Mouse (Mus musculus) testis, adult 2 months (tissue): ENCODE measurements around the gene Zfp84. TPM values are rescaled to one million over a fixed set of nuclear protein-coding genes. Genes with fewer than 3 reads are reported as not detected.

Source experiments
- H3K27ac ChIP-seq: fragments of 200-500 bp; 2 replicates; pipeline ENCODE4 v1.5.1; 2012; ENCODE audit warnings: low read depth, low read length; ENCODE audit not compliant: control insufficient read depth, insufficient read depth
- H3K27me3 ChIP-seq: fragments of 200-500 bp; 2 replicates; pipeline ENCODE4 v1.6.1; 2012; ENCODE audit warnings: mild to moderate bottlenecking, low read length, moderate library complexity; ENCODE audit not compliant: control insufficient read depth, insufficient read depth
- H3K36me3 ChIP-seq: fragments of 200-500 bp; 2 replicates; pipeline ENCODE4 v1.6.1; 2012; ENCODE audit warnings: mild to moderate bottlenecking, low read length; ENCODE audit not compliant: control insufficient read depth, insufficient read depth
- H3K4me1 ChIP-seq: fragments of 200-500 bp; 2 replicates; pipeline ENCODE4 v1.6.1; 2012; ENCODE audit warnings: low read length; ENCODE audit not compliant: control insufficient read depth, insufficient read depth
- H3K4me3 ChIP-seq: fragments of 200-500 bp; 2 replicates; pipeline ENCODE4 v1.5.1; 2012; ENCODE audit warnings: low read depth, mild to moderate bottlenecking, low read length, moderate library complexity, mixed read lengths; ENCODE audit not compliant: control insufficient read depth
- CTCF ChIP-seq: fragments of 200-500 bp; IDR thresholded peaks from 2 replicates; pipeline ENCODE4 v1.5.1; 2012; ENCODE audit warnings: low read depth, mild to moderate bottlenecking, inconsistent platforms, low read length, moderate library complexity; ENCODE audit not compliant: control insufficient read depth, insufficient read depth, insufficient replicate concordance
- POLR2A ChIP-seq: fragments of 200-500 bp; IDR thresholded peaks from 2 replicates; pipeline ENCODE4 v1.6.1; 2012; ENCODE audit warnings: low read depth, mild to moderate bottlenecking, inconsistent platforms, low read length, moderate library complexity; ENCODE audit not compliant: control insufficient read depth
- polyA plus RNA-seq: library from polyadenylated mRNA; depleted of rRNA; stranded (reverse); fragments of >200 nt; gene quantifications from 2 replicates; pipeline ENCODE4 v1.2.3, GENCODE M21; 2012

Gene Zfp84
- polyA plus RNA-seq, 1 experiment: 1.1 TPM

DNA sequence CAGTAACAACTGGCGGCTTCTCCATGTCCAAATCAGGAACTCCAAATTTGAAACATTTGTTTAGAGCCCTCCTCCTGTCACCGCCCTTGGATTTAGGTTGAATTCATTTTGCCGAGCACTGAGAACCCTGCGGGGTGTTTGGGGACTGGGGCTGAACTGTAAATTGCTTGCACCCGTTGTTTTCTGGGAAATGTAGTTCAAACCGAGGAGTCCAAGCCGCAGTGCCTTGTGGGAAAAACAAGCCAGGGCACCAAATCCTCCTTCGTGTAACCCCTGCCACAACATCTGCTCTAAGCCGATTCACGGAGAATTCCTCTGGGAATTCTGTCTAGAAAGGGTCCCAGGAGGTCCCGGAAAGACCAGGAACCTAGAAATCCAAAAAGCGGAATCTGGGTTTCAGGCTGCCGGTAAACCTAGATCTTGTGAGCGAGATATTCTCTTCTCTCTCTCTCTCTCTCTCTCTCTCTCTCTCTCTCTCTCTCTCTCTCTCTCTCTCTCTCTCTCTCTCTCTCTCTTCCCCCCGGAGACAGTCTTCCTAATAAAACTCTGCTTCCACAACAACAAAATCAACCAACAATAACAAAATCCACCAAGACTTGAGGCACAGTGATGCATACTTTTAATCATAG is 1.2 kb upstream of the Zfp84 start:
- Histone ChIP-seq H3K4me1 (peaks cover 5% of the 10 kb centered on the region), H3K4me3 (peak overlapping the region; percentile 59), H3K27ac (peak overlapping the region; percentile 12; the same call in 1 of the 2 replicates), H3K27me3 (no peaks in the 10 kb centered on the region), H3K36me3 (no peaks in the 10 kb centered on the region)
- TF ChIP-seq CTCF (no peak), POLR2A (no peak)

- no peaks in the 10 kb centered on the region for H3K36me3 ChIP-seq
- peak overlapping the region; percentile 76; the same call in 1 of the 2 replicates for H3K27ac ChIP-seq
These were observed 628 bp downstream of the Zfp84 start for GRCm38 (mm10) chr7:29768980-29769379.

DNA sequence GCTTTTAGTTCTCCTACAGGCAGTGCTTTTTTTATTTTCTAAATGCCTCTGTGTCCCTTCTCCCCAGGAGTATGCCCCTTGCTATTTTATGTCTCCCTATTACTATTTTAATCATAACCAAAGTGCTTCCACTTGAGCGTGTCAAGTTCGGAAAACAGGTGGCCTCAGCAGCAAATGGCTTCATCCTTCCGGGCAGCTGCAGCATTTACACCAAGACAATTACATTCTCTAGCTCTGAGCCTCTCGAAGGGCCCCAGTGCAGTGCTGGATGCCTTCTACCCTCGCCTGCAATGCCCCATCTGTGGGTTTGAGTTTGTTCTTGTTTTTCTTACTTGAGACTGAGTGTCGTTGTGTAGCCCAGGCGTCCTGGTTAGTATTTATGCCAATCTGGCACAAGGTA is 5.2 kb downstream of the Zfp84 start:
- no peak for TF ChIP-seq CTCF
- no peak for TF ChIP-seq POLR2A
- H3K36me3 ChIP-seq: peaks cover 5% of the 10 kb centered on the region
- H3K27me3 ChIP-seq: no peaks in the 10 kb centered on the region
- H3K4me3 ChIP-seq: no peak overlapping the region
- H3K27ac ChIP-seq: no peak overlapping the region
- no peaks in the 10 kb centered on the region for H3K4me1 ChIP-seq

More at GRCm38 (mm10) chr7:29768980-29769379, 628 bp downstream of the Zfp84 start:
- TF ChIP-seq CTCF (no peak), POLR2A (no peak)
- no peaks in the 10 kb centered on the region for H3K27me3 ChIP-seq
- peak overlapping the region; percentile 95 for H3K4me3 ChIP-seq
- peaks cover 5% of the 10 kb centered on the region for H3K4me1 ChIP-seq

GRCm38 (mm10) chr7:29774371-29774770 is 6.0 kb downstream of the Zfp84 start:
- peaks cover 5% of the 10 kb centered on the region for H3K36me3 ChIP-seq
- no peak overlapping the region for H3K4me3 ChIP-seq
- no peaks in the 10 kb centered on the region for H3K4me1 ChIP-seq
- H3K27ac ChIP-seq: no peak overlapping the region
- H3K27me3 ChIP-seq: no peaks in the 10 kb centered on the region
- no peak for TF ChIP-seq CTCF
- no peak for TF ChIP-seq POLR2A

GRCm38 (mm10) chr7:29776568-29776967 is 8.2 kb downstream of the Zfp84 start:
- H3K4me3 ChIP-seq: no peak overlapping the region
- peaks cover 5% of the 10 kb centered on the region for H3K36me3 ChIP-seq
- no peak overlapping the region for H3K27ac ChIP-seq
- H3K4me1 ChIP-seq: no peaks in the 10 kb centered on the region
- no peaks in the 10 kb centered on the region for H3K27me3 ChIP-seq
- TF ChIP-seq POLR2A (no peak), CTCF (no peak)

DNA sequence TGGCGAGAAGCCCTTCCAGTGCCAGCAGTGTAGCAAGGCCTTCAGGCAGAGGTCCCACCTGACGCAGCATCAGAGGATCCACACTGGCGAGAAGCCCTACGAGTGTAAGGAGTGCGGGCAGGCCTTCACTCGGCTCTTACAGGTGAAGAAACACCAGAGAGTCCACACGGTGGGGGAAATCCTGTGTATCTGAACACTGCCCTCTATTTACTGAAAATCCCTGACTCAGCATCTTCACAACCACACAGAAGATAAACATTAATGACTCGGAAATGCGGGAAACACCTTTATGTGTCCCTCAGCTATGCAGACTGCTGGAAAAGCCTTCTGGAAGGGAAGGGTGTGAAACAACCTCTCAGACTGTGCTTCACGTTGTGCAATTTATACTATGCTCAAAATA is 9.0 kb downstream of the Zfp84 start:
- no peaks in the 10 kb centered on the region for H3K4me1 ChIP-seq
- TF ChIP-seq CTCF (no peak), POLR2A (no peak)
- no peak overlapping the region for H3K4me3 ChIP-seq
- no peak overlapping the region for H3K27ac ChIP-seq
- H3K27me3 ChIP-seq: no peaks in the 10 kb centered on the region
- peaks cover 5% of the 10 kb centered on the region for H3K36me3 ChIP-seq

- Histone ChIP-seq H3K36me3 (no peaks in the 10 kb centered on the region), H3K4me3 (peak within 1 kb of the TSS; percentile 87), H3K4me1 (peaks cover 5% of the 10 kb centered on the region; the same call in 1 of the 2 replicates), H3K27me3 (no peaks in the 10 kb centered on the region), H3K27ac (no peak within 1 kb of the TSS)
- TF ChIP-seq POLR2A (no peak), CTCF (no peak)
These were observed 15.7 kb downstream of the Zfp84 start, which contains the start of gene Zfp30 for GRCm38 (mm10) chr7:29783871-29784551. Gene Zfp30 (plus strand): TSS chr7:29783998.
